Mouse (Mus musculus): ENCODE data around the gene Myo1e.

DNA sequence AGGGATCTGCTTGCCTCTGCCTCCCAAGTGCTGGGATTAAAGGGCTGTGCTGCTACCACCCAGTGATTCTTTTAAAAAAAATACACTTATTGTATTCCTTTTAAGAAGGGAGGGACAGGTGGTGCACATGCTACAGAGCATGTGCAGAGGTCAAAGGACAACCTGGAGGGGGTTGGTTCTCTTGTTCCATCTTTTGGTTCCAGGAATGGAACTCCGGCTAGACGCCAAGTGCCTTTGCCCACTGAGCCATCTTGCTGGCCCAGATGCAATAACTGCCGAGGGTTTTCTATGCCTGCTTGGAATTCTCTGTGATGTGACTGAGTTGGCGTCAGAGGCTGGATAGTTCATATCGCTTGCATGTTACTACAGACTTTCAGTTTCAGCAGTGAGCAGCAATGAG, 58.4 kb downstream of the Myo1e start:
- TF ChIP-seq POLR2A (IDR thresholded peaks at IDR 0.05; ENCODE audit: insufficient read depth, low read depth, low read length) (no peak), CTCF (IDR thresholded peaks at IDR 0.05) (no peak)
